Mouse (Mus musculus) thymus, adult 2 months (tissue): ENCODE measurements around the gene Rtcb. TPM values are rescaled to one million over a fixed set of nuclear protein-coding genes. Genes with fewer than 3 reads are reported as not detected.
A peak's percentile ranks its signal among the peaks of the same experiment; 100 is the strongest.

ENCODE experiments used
- DNase-seq: peaks from one replicate; pipeline ENCODE4 v3.0.0; 2021
- H3K27ac ChIP-seq: fragments of 200-500 bp; 2 replicates; pipeline ENCODE4 v1.5.1; 2012; ENCODE audit warnings: low read length, control low read depth; ENCODE audit not compliant: control insufficient read depth, insufficient read depth
- H3K27me3 ChIP-seq: fragments of 200-500 bp; 2 replicates; pipeline ENCODE4 v1.6.1; 2012; ENCODE audit warnings: mild to moderate bottlenecking, low read length, moderate library complexity, mixed read lengths; ENCODE audit not compliant: control insufficient read depth, insufficient read depth
- H3K36me3 ChIP-seq: fragments of 200-500 bp; 2 replicates; pipeline ENCODE4 v1.6.1; 2012; ENCODE audit warnings: mild to moderate bottlenecking, low read length, moderate library complexity; ENCODE audit not compliant: control insufficient read depth, insufficient read depth
- H3K4me1 ChIP-seq: fragments of 200-500 bp; replicated peaks from 2 replicates; pipeline ENCODE4 v1.6.1; 2012; ENCODE audit warnings: low read length; ENCODE audit not compliant: control insufficient read depth, insufficient read depth
- H3K4me3 ChIP-seq: fragments of 200-500 bp; 2 replicates; pipeline ENCODE4 v1.5.1; 2012; ENCODE audit warnings: mild to moderate bottlenecking, low read length, control low read depth, moderate library complexity; ENCODE audit not compliant: control insufficient read depth, insufficient read depth
- CTCF ChIP-seq: fragments of 200-500 bp; IDR thresholded peaks from 2 replicates; pipeline ENCODE4 v1.5.1; 2012; ENCODE audit warnings: mild to moderate bottlenecking, control low read depth, low read length, moderate library complexity, borderline replicate concordance; ENCODE audit not compliant: control insufficient read depth, poor library complexity, insufficient read depth; ENCODE audit errors: extremely low read depth
- POLR2A ChIP-seq: fragments of 200-500 bp; IDR thresholded peaks from 2 replicates; pipeline ENCODE4 v1.6.1; 2012; ENCODE audit warnings: mild to moderate bottlenecking, low read length, control low read depth, moderate library complexity; ENCODE audit not compliant: control insufficient read depth, poor library complexity, insufficient read depth; ENCODE audit errors: extremely low read depth
- WGBS: fragments of 180-500 bp; shearing (Covaris S2); methylation state at CpG from one replicate; pipeline ENCODE4 v1.1.7; 2018; 5-methylcytosine and 5-hydroxymethylcytosine counted together
- polyA plus RNA-seq: library from polyadenylated mRNA; depleted of rRNA; stranded (reverse); fragments of >200 nt; gene quantifications from 2 replicates; pipeline ENCODE4 v1.2.3, GENCODE M21; 2012; rRNA removed

The Rtcb gene
- polyA plus RNA-seq, 1 experiment = 59.4 TPM

- H3K4me3 ChIP-seq = peak overlapping the region; percentile 41
- TF ChIP-seq POLR2A = no peak
- TF ChIP-seq CTCF = peak; percentile 79
- no peak overlapping the region for H3K27ac ChIP-seq
- WGBS = 1% methylated on average over 63 of the region's 63 CpGs
- H3K36me3 ChIP-seq = no peaks in the 10 kb centered on the region
- peaks cover 8% of the 10 kb centered on the region for H3K4me1 ChIP-seq
- DNase-seq = peak; percentile 75
- H3K27me3 ChIP-seq = no peaks in the 10 kb centered on the region
These were observed 29.0 kb downstream of the Rtcb start for GRCm38 (mm10) chr10:85928499-85929207.

- DNase-seq = peak; percentile 27
- Histone ChIP-seq H3K27me3 (no peaks in the 10 kb centered on the region), H3K4me3 (peak within 1 kb of the TSS; percentile 41), H3K4me1 (peaks cover 8% of the 10 kb centered on the region), H3K27ac (no peak within 1 kb of the TSS), H3K36me3 (no peaks in the 10 kb centered on the region)
- whole genome bisulfite sequencing = 1% methylated on average over 23 of the region's 23 CpGs
- TF ChIP-seq POLR2A = no peak
- no peak for TF ChIP-seq CTCF
These were observed 29.8 kb downstream of the Rtcb start, which contains the start of gene Ascl4 for GRCm38 (mm10) chr10:85927676-85928445. Gene Ascl4, plus strand, starts transcription at chr10:85927681.

- no peak within 1 kb of the TSS for H3K27ac ChIP-seq
- under 1% methylated on average over 88 of the region's 90 CpGs for WGBS
- TF ChIP-seq CTCF (peak; percentile 64), POLR2A (peak; percentile 50)
- peak; percentile 98 for DNase-seq
- H3K4me3 ChIP-seq = peak within 1 kb of the TSS; percentile 75
- no peaks in the 10 kb centered on the region for H3K27me3 ChIP-seq
- no peaks in the 10 kb centered on the region for H3K4me1 ChIP-seq
- H3K36me3 ChIP-seq = peaks cover 17% of the 10 kb centered on the region
These were observed 40.9 kb downstream of the Rtcb start, which contains the start of gene Prdm4 for GRCm38 (mm10) chr10:85916498-85917309. Gene Prdm4, minus strand, starts transcription at chr10:85917142.

Other genes starting within 250 kb of the Rtcb start
- 15.0 and 16.5 TPM in 2 replicates for gene Pwp1, start 128.3 kb downstream of the Rtcb start, polyA plus RNA-seq
- gene Prdm4, start 40.7 kb downstream of the Rtcb start, polyA plus RNA-seq = 48.2 and 49.9 TPM in 2 replicates
- gene Ascl4, start 30.1 kb downstream of the Rtcb start, polyA plus RNA-seq = not detected in 2 replicates
- gene Bpifc, start 54.1 kb upstream of the Rtcb start, polyA plus RNA-seq = 1.2 and 1.4 TPM in 2 replicates
- gene Fbxo7, start 64.1 kb upstream of the Rtcb start, polyA plus RNA-seq = 50.0 and 53.2 TPM in 2 replicates